Mouse (Mus musculus): Measurements from ENCODE around the gene Mtnr1a. TPM values are rescaled to one million over a fixed set of nuclear protein-coding genes. Genes with fewer than 3 reads are reported as not detected.
"Not testable (repeated sequence)": the region's sequence is repeated elsewhere in the genome, so short reads cannot be mapped to it uniquely, and the experiment has no call there.

The Mtnr1a gene
- polyA plus RNA-seq, 1 experiment from 2014 or later: not detected

- 83% methylated on average over 1 of the region's 1 CpGs for WGBS
- no peak overlapping the region for H3K9ac ChIP-seq (ENCODE audit: low read depth, low read length)
- no peaks in the 10 kb centered on the region for H3K4me1 ChIP-seq (ENCODE audit: control insufficient read depth, insufficient read depth, low read length)
- H3K27ac ChIP-seq (ENCODE audit: low read depth, low read length): no peak overlapping the region
- H3K4me2 ChIP-seq (replicated peaks; ENCODE audit: low read depth, low read length): no peak overlapping the region
- peaks cover 55% of the 10 kb centered on the region for H3K36me3 ChIP-seq (ENCODE audit: control insufficient read depth, insufficient read depth, low read length)
- no peaks in the 10 kb centered on the region for H3K27me3 ChIP-seq (ENCODE audit: control insufficient read depth, insufficient read depth, low read length)
- ATAC-seq (ENCODE audit: low FRiP score, low TSS enrichment): no peak
- 0 out of 2 replicates have a peak, but pooled peaks cover 4% of the 10 kb centered on the region for H3K9me3 ChIP-seq (ENCODE audit: control insufficient read depth, low read length)
- no peak overlapping the region for H3K4me3 ChIP-seq (ENCODE audit: low read length)
Observed at GRCm38 (mm10) chr8:45052205-45052604, 16.7 kb upstream of the Mtnr1a start.

- Histone ChIP-seq H3K27ac (ENCODE audit: low read depth, low read length) (no peak overlapping the region), H3K4me3 (ENCODE audit: low read length) (no peak overlapping the region), H3K4me2 (replicated peaks; ENCODE audit: low read depth, low read length) (no peak overlapping the region), H3K9me3 (ENCODE audit: control insufficient read depth, low read length) (0 out of 2 replicates have a peak, but pooled peaks cover 4% of the 10 kb centered on the region), H3K9ac (ENCODE audit: low read depth, low read length) (no peak overlapping the region), H3K36me3 (ENCODE audit: control insufficient read depth, insufficient read depth, low read length) (peaks cover 53% of the 10 kb centered on the region), H3K27me3 (ENCODE audit: control insufficient read depth, insufficient read depth, low read length) (no peaks in the 10 kb centered on the region), H3K4me1 (ENCODE audit: control insufficient read depth, insufficient read depth, low read length) (no peaks in the 10 kb centered on the region)
- ATAC-seq (ENCODE audit: low FRiP score, low TSS enrichment): no peak
- 93% methylated on average over 9 of the region's 9 CpGs for WGBS
Observed at GRCm38 (mm10) chr8:45052618-45053017, 16.3 kb upstream of the Mtnr1a start.

GRCm38 (mm10) chr8:45055500-45055899 is 13.4 kb upstream of the Mtnr1a start:
- Histone ChIP-seq H3K27ac (ENCODE audit: low read depth, low read length) (no peak overlapping the region), H3K4me3 (ENCODE audit: low read length) (no peak overlapping the region), H3K36me3 (ENCODE audit: control insufficient read depth, insufficient read depth, low read length) (peaks cover 34% of the 10 kb centered on the region), H3K4me1 (ENCODE audit: control insufficient read depth, insufficient read depth, low read length) (no peaks in the 10 kb centered on the region), H3K9ac (ENCODE audit: low read depth, low read length) (no peak overlapping the region), H3K4me2 (replicated peaks; ENCODE audit: low read depth, low read length) (no peak overlapping the region), H3K27me3 (ENCODE audit: control insufficient read depth, insufficient read depth, low read length) (no peaks in the 10 kb centered on the region), H3K9me3 (ENCODE audit: control insufficient read depth, low read length) (0 out of 2 replicates have a peak, but pooled peaks cover 4% of the 10 kb centered on the region)
- WGBS: 97% methylated on average over 3 of the region's 3 CpGs
- ATAC-seq (ENCODE audit: low FRiP score, low TSS enrichment): no peak

- WGBS: 34% methylated on average over 2 of the region's 3 CpGs
- H3K4me1 ChIP-seq (ENCODE audit: control insufficient read depth, insufficient read depth, low read length): no peaks in the 10 kb centered on the region
- no peaks in the 10 kb centered on the region for H3K27me3 ChIP-seq (ENCODE audit: control insufficient read depth, insufficient read depth, low read length)
- peaks cover 21% of the 10 kb centered on the region; the same call in 1 of the 2 replicates for H3K36me3 ChIP-seq (ENCODE audit: control insufficient read depth, insufficient read depth, low read length)
- no peak overlapping the region for H3K27ac ChIP-seq (ENCODE audit: low read depth, low read length)
- H3K9ac ChIP-seq (ENCODE audit: low read depth, low read length): no peak overlapping the region
- H3K4me3 ChIP-seq (ENCODE audit: low read length): no peak overlapping the region
- ATAC-seq (ENCODE audit: low FRiP score, low TSS enrichment): no peak
- H3K4me2 ChIP-seq (replicated peaks; ENCODE audit: low read depth, low read length): no peak overlapping the region
- no peaks in the 10 kb centered on the region for H3K9me3 ChIP-seq (ENCODE audit: control insufficient read depth, low read length)
Observed at GRCm38 (mm10) chr8:45056810-45057209, 12.1 kb upstream of the Mtnr1a start.

GRCm38 (mm10) chr8:45060083-45060482 is 8.9 kb upstream of the Mtnr1a start:
- no peak for ATAC-seq (ENCODE audit: low FRiP score, low TSS enrichment)
- Histone ChIP-seq H3K36me3 (ENCODE audit: control insufficient read depth, insufficient read depth, low read length) (no peaks in the 10 kb centered on the region), H3K4me3 (ENCODE audit: low read length) (no peak overlapping the region), H3K9ac (ENCODE audit: low read depth, low read length) (no peak overlapping the region), H3K9me3 (ENCODE audit: control insufficient read depth, low read length) (no peaks in the 10 kb centered on the region), H3K4me1 (ENCODE audit: control insufficient read depth, insufficient read depth, low read length) (no peaks in the 10 kb centered on the region), H3K27ac (ENCODE audit: low read depth, low read length) (no peak overlapping the region), H3K27me3 (ENCODE audit: control insufficient read depth, insufficient read depth, low read length) (no peaks in the 10 kb centered on the region), H3K4me2 (replicated peaks; ENCODE audit: low read depth, low read length) (no peak overlapping the region)
- 87% methylated on average over 2 of the region's 2 CpGs for WGBS

GRCm38 (mm10) chr8:45062311-45062710 is 6.6 kb upstream of the Mtnr1a start:
- no peak overlapping the region for H3K27ac ChIP-seq (ENCODE audit: low read depth, low read length)
- no peaks in the 10 kb centered on the region for H3K27me3 ChIP-seq (ENCODE audit: control insufficient read depth, insufficient read depth, low read length)
- ATAC-seq (ENCODE audit: low FRiP score, low TSS enrichment): no peak
- no peak overlapping the region for H3K4me2 ChIP-seq (replicated peaks; ENCODE audit: low read depth, low read length)
- H3K9ac ChIP-seq (ENCODE audit: low read depth, low read length): no peak overlapping the region
- H3K9me3 ChIP-seq (ENCODE audit: control insufficient read depth, low read length): no peaks in the 10 kb centered on the region
- no peaks in the 10 kb centered on the region for H3K4me1 ChIP-seq (ENCODE audit: control insufficient read depth, insufficient read depth, low read length)
- no peaks in the 10 kb centered on the region for H3K36me3 ChIP-seq (ENCODE audit: control insufficient read depth, insufficient read depth, low read length)
- WGBS: 93% methylated on average over 11 of the region's 11 CpGs
- H3K4me3 ChIP-seq (ENCODE audit: low read length): no peak overlapping the region

- Histone ChIP-seq H3K4me1 (ENCODE audit: control insufficient read depth, insufficient read depth, low read length) (no peaks in the 10 kb centered on the region), H3K9me3 (ENCODE audit: control insufficient read depth, low read length) (no peaks in the 10 kb centered on the region), H3K27me3 (ENCODE audit: control insufficient read depth, insufficient read depth, low read length) (no peaks in the 10 kb centered on the region), H3K9ac (ENCODE audit: low read depth, low read length) (no peak overlapping the region), H3K36me3 (ENCODE audit: control insufficient read depth, insufficient read depth, low read length) (no peaks in the 10 kb centered on the region), H3K4me2 (replicated peaks; ENCODE audit: low read depth, low read length) (no peak overlapping the region), H3K27ac (ENCODE audit: low read depth, low read length) (no peak overlapping the region), H3K4me3 (ENCODE audit: low read length) (no peak overlapping the region)
- 86% methylated on average over 25 of the region's 25 CpGs for WGBS
- ATAC-seq (ENCODE audit: low FRiP score, low TSS enrichment): no peak
Observed at GRCm38 (mm10) chr8:45062982-45063924, 5.7 kb upstream of the Mtnr1a start.

GRCm38 (mm10) chr8:45064197-45064869 is 4.6 kb upstream of the Mtnr1a start:
- no peaks in the 10 kb centered on the region for H3K27me3 ChIP-seq (ENCODE audit: control insufficient read depth, insufficient read depth, low read length)
- ATAC-seq (ENCODE audit: low FRiP score, low TSS enrichment): peak; percentile 26; the same call in 1 of the 2 replicates
- H3K4me2 ChIP-seq (replicated peaks; ENCODE audit: low read depth, low read length): no peak overlapping the region
- no peaks in the 10 kb centered on the region for H3K9me3 ChIP-seq (ENCODE audit: control insufficient read depth, low read length)
- H3K4me3 ChIP-seq (ENCODE audit: low read length): no peak overlapping the region
- 53% methylated on average over 8 of the region's 8 CpGs for WGBS
- no peak overlapping the region for H3K9ac ChIP-seq (ENCODE audit: low read depth, low read length)
- H3K27ac ChIP-seq (ENCODE audit: low read depth, low read length): no peak overlapping the region
- no peaks in the 10 kb centered on the region for H3K36me3 ChIP-seq (ENCODE audit: control insufficient read depth, insufficient read depth, low read length)
- peaks cover 4% of the 10 kb centered on the region; the same call in 1 of the 2 replicates for H3K4me1 ChIP-seq (ENCODE audit: control insufficient read depth, insufficient read depth, low read length)

- not testable (repeated sequence) for H3K4me1 ChIP-seq (ENCODE audit: control insufficient read depth, insufficient read depth, low read length); H3K4me3 ChIP-seq (ENCODE audit: low read length); H3K9ac ChIP-seq (ENCODE audit: low read depth, low read length); H3K36me3 ChIP-seq (ENCODE audit: control insufficient read depth, insufficient read depth, low read length); H3K27ac ChIP-seq (ENCODE audit: low read depth, low read length); H3K9me3 ChIP-seq (ENCODE audit: control insufficient read depth, low read length); H3K4me2 ChIP-seq (replicated peaks; ENCODE audit: low read depth, low read length); ATAC-seq (ENCODE audit: low FRiP score, low TSS enrichment); H3K27me3 ChIP-seq (ENCODE audit: control insufficient read depth, insufficient read depth, low read length)
- WGBS: 78% methylated on average over 1 of the region's 1 CpGs
Observed at GRCm38 (mm10) chr8:45065391-45065790, 3.5 kb upstream of the Mtnr1a start.
